Mouse (Mus musculus) hindbrain, embryonic 11.5 days (tissue): ENCODE results near the gene Polr2m. TPM values are rescaled to one million over a fixed set of nuclear protein-coding genes. Genes with fewer than 3 reads are reported as not detected.

Experiments
- ATAC-seq: fragments of 200-750 bp; cut with Nextera tagmentation; 2 replicates; pipeline ENCODE4 v1.8.0; 2017; ENCODE audit warnings: mild to moderate bottlenecking, moderate TSS enrichment, moderate library complexity; ENCODE audit not compliant: low FRiP score
- DNase-seq: peaks from one replicate; pipeline ENCODE4 v3.0.0-alpha.2; 2015; ENCODE audit warnings: low spot score
- H3K27ac ChIP-seq: fragments of 300-500 bp; sonication (generic); 2 replicates; pipeline ENCODE4 v1.5.1; 2014; ENCODE audit warnings: mild to moderate bottlenecking, low read depth, low read length
- H3K27me3 ChIP-seq: fragments of 300-500 bp; sonication (generic); 2 replicates; pipeline ENCODE4 v1.6.1; 2014; ENCODE audit warnings: mild to moderate bottlenecking, low read length, moderate library complexity, mixed read lengths; ENCODE audit not compliant: control insufficient read depth, insufficient read depth
- H3K36me3 ChIP-seq: fragments of 300-500 bp; sonication (generic); 2 replicates; pipeline ENCODE4 v1.6.1; 2014; ENCODE audit warnings: mild to moderate bottlenecking, low read length, moderate library complexity, mixed read lengths; ENCODE audit not compliant: control insufficient read depth, insufficient read depth
- H3K4me1 ChIP-seq: fragments of 300-500 bp; sonication (generic); replicated peaks from 2 replicates; pipeline ENCODE4 v1.6.1; 2014; ENCODE audit warnings: low read length, mixed read lengths; ENCODE audit not compliant: control insufficient read depth, insufficient read depth
- H3K4me2 ChIP-seq: fragments of 300-500 bp; sonication (generic); replicated peaks from 2 replicates; pipeline ENCODE4 v1.6.1; 2014; ENCODE audit warnings: mild to moderate bottlenecking, low read depth, low read length
- H3K4me3 ChIP-seq: fragments of 300-500 bp; sonication (generic); 2 replicates; pipeline ENCODE4 v1.5.1; 2014; ENCODE audit warnings: low read depth, low read length
- H3K9ac ChIP-seq: fragments of 300-500 bp; sonication (generic); 2 replicates; pipeline ENCODE4 v1.6.1; 2014; ENCODE audit warnings: low read depth, low read length
- H3K9me3 ChIP-seq: fragments of 300-500 bp; sonication (generic); 2 replicates; pipeline ENCODE4 v1.6.1; 2016; ENCODE audit warnings: low read length; ENCODE audit not compliant: control insufficient read depth
- WGBS: fragments of 180-500 bp; shearing (Covaris S2); extraction: QIAGEN DNeasy Blood & Tissue Kit; methylation state at CpG from one replicate; pipeline ENCODE4 v1.1.7; 2014; 5-methylcytosine and 5-hydroxymethylcytosine counted together
- polyA plus RNA-seq: library from polyadenylated mRNA; unstranded; fragments of >200 nt; fragmentation: Nextera tagmentation; extraction: Ambion mirVana; gene quantifications from 2 replicates; pipeline ENCODE4 v1.2.1, GENCODE M21; 2014

Gene Polr2m
- polyA plus RNA-seq, 1 experiment from 2014 or later: 383 TPM

DNA sequence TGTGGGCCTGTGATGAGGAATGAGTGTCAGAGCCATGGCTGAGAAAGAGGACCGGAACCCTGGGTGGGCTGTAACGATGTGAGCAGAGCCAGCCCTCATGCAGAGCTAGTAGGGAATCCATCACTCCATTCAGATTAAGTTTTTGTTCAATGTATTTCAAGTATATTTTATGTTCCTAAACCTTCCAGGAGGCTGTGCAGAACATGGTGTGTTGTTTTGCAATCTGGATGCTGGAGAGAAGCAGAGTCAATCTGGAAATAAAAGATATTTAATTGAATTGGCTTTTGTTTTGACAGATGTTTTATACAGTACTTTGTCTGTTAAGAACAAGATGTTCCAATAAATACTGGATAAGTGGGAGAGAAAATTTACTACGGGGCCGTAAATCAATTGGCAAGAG, 29.0 kb downstream of the Polr2m start:
- WGBS: 89% methylated on average over 4 of the region's 4 CpGs
- Histone ChIP-seq H3K4me2 (no peak overlapping the region), H3K4me1 (no peaks in the 10 kb centered on the region), H3K9ac (no peak overlapping the region), H3K27me3 (no peaks in the 10 kb centered on the region), H3K27ac (no peak overlapping the region), H3K4me3 (no peak overlapping the region), H3K36me3 (no peaks in the 10 kb centered on the region), H3K9me3 (no peaks in the 10 kb centered on the region)
- ATAC-seq: no peak
- no peak for DNase-seq

DNA sequence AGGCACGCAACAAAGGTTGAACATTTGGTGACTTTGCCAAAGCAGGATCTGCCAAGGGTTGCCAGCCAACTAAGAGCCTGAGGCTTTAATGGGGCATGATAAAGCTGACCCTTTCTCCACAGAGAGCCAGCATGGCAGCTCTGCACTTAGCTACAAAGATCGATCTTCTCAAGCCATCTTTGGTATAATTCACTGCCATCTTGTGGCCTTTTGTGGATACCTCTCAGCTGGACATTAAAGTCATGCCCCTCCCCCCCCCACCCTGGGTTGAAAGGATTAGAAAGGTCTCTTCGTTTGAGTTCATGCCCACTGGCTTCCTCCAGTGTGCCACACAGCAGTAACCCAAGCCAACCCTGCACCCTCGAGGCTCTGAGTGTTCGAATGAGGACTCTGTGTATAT, 31.8 kb downstream of the Polr2m start:
- no peak for ATAC-seq
- H3K9me3 ChIP-seq: no peaks in the 10 kb centered on the region
- H3K27ac ChIP-seq: no peak overlapping the region
- WGBS: 81% methylated on average over 5 of the region's 5 CpGs
- H3K4me1 ChIP-seq: no peaks in the 10 kb centered on the region
- H3K4me2 ChIP-seq: no peak overlapping the region
- no peak for DNase-seq
- no peaks in the 10 kb centered on the region for H3K36me3 ChIP-seq
- H3K9ac ChIP-seq: no peak overlapping the region
- H3K27me3 ChIP-seq: no peaks in the 10 kb centered on the region
- H3K4me3 ChIP-seq: no peak overlapping the region

DNA sequence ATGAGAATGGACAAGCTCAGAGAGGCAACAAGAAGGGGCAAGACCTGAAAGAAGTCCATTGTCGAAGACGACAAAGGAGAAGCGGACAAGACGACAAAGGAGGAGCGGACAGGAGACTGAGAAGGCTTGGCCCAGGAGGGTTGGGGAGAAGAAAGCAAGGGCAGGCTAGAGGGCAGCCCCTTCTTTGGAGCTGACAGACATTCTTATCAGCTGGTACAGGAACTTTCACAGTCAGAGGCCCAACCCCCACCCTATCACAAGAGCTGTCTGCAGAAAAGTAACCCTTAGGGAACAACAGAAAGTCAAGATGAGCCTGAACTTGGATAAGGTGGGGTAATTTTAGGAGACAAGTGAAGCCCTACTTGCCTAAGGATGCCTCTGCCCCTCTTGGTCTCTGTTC, 32.4 kb downstream of the Polr2m start:
- Histone ChIP-seq H3K9ac (no peak overlapping the region), H3K4me3 (no peak overlapping the region), H3K9me3 (no peaks in the 10 kb centered on the region), H3K4me1 (no peaks in the 10 kb centered on the region), H3K4me2 (no peak overlapping the region), H3K36me3 (no peaks in the 10 kb centered on the region), H3K27me3 (no peaks in the 10 kb centered on the region), H3K27ac (no peak overlapping the region)
- ATAC-seq: no peak
- DNase-seq: no peak
- 56% methylated on average over 5 of the region's 5 CpGs for WGBS

DNA sequence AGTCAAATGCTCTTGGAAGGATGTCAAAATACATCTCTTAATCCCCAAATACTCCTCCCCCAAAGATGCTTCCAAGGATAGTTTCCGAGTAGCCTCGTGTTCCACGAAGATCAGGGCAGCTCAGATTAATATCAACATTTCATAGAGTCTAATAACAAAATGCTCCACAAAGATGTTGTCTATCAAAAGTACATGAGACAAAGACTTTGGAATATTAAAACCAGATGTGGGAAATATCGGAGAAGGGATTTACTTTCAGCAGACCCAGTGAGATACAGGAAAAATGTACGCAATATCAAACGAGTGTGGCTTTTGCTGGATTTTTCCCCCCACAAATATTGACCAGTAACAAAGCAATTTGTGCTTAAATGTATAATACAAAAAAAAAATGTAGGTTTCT, 35.1 kb downstream of the Polr2m start:
- ATAC-seq (no peak), DNase-seq (no peak)
- Histone ChIP-seq H3K4me3 (no peak overlapping the region), H3K36me3 (no peaks in the 10 kb centered on the region), H3K27ac (no peak overlapping the region), H3K9me3 (no peaks in the 10 kb centered on the region), H3K9ac (no peak overlapping the region), H3K4me1 (no peaks in the 10 kb centered on the region), H3K4me2 (no peak overlapping the region), H3K27me3 (no peaks in the 10 kb centered on the region)
- WGBS: 69% methylated on average over 6 of the region's 6 CpGs

DNA sequence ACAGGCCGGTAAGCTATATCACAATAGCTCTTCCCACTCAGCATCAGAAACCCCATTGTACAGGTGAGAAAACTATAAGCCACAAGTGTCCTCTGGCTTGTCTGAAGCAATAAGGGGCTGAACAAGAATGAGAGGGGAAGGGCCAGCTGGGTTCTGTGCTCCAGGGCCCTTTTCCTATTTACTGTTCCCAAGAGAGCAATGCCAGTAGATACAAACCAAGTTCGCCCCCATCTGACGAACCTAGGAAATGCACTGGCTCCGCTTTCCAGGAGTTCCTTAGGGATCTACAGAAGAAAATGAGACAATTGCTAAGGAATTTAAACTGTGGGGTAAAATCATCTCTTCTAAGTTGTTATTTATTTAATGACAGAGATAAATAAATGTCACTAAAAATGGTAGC, 38.2 kb downstream of the Polr2m start:
- 31% methylated on average over 4 of the region's 4 CpGs for WGBS
- no peak overlapping the region for H3K4me3 ChIP-seq
- H3K27ac ChIP-seq: no peak overlapping the region
- H3K27me3 ChIP-seq: no peaks in the 10 kb centered on the region
- ATAC-seq (no peak), DNase-seq (peak; percentile 78)
- H3K9me3 ChIP-seq: no peaks in the 10 kb centered on the region
- H3K4me2 ChIP-seq: no peak overlapping the region
- H3K36me3 ChIP-seq: no peaks in the 10 kb centered on the region
- no peak overlapping the region for H3K9ac ChIP-seq
- H3K4me1 ChIP-seq: no peaks in the 10 kb centered on the region

DNA sequence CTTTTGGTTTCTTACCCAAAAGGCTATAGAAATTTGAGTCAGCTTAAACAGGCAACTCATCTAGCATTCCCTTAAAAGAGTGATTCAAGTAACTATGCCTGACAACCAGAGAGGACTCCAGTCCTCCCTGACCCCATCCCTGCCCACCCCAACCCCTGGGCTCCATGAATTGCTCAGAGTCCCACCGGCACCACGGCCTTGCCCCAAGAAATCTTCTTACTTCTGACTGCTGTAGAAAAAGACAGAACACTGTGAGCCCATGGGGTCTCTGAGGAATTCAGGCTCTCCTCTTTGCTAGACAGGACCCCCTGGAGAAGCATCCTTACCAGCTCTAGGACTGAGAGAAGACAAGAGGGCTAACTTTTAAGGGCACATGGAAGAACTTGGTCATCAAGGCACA, 40.4 kb downstream of the Polr2m start:
- DNase-seq (no peak), ATAC-seq (no peak)
- Histone ChIP-seq H3K9ac (no peak overlapping the region), H3K27me3 (no peaks in the 10 kb centered on the region), H3K4me1 (no peaks in the 10 kb centered on the region), H3K27ac (no peak overlapping the region), H3K4me3 (no peak overlapping the region), H3K9me3 (no peaks in the 10 kb centered on the region), H3K36me3 (no peaks in the 10 kb centered on the region), H3K4me2 (no peak overlapping the region)
- 91% methylated on average over 2 of the region's 2 CpGs for WGBS

DNA sequence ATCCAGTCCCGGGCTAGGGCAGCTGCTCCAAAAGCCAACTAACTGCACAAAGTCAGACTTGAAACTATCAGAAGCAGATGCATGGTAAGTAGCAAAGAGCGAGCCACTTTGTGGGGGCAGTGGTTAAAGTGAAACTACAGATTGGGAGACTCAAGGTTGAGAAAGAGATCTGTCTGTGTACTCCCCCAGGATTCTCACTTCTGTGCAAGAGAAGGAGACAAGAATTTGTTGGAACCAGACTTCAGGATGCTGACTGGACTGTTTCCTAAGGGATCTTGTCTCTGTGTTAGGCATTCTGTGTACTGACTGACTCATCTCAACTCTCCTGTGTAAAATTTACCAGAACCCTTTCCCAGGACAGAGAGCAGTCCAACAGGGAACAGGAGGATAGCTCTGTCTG, 47.6 kb downstream of the Polr2m start:
- H3K4me3 ChIP-seq: no peak overlapping the region
- H3K27me3 ChIP-seq: no peaks in the 10 kb centered on the region
- no peaks in the 10 kb centered on the region for H3K4me1 ChIP-seq
- H3K4me2 ChIP-seq: no peak overlapping the region
- no peak overlapping the region for H3K27ac ChIP-seq
- WGBS: 93% methylated on average over 2 of the region's 2 CpGs
- no peaks in the 10 kb centered on the region for H3K36me3 ChIP-seq
- no peak for DNase-seq
- no peak for ATAC-seq
- H3K9ac ChIP-seq: no peak overlapping the region
- no peaks in the 10 kb centered on the region for H3K9me3 ChIP-seq

Other genes starting within 250 kb of the Polr2m start
- gene Myzap, start 106.4 kb upstream of the Polr2m start, polyA plus RNA-seq: 5.3 and 6.4 TPM in 2 replicates